Mouse (Mus musculus): Measurements from ENCODE around the gene Ano6.
"Not testable (repeated sequence)": the region's sequence is repeated elsewhere in the genome, so short reads cannot be mapped to it uniquely, and the experiment has no call there.

Gene Ano6

DNA sequence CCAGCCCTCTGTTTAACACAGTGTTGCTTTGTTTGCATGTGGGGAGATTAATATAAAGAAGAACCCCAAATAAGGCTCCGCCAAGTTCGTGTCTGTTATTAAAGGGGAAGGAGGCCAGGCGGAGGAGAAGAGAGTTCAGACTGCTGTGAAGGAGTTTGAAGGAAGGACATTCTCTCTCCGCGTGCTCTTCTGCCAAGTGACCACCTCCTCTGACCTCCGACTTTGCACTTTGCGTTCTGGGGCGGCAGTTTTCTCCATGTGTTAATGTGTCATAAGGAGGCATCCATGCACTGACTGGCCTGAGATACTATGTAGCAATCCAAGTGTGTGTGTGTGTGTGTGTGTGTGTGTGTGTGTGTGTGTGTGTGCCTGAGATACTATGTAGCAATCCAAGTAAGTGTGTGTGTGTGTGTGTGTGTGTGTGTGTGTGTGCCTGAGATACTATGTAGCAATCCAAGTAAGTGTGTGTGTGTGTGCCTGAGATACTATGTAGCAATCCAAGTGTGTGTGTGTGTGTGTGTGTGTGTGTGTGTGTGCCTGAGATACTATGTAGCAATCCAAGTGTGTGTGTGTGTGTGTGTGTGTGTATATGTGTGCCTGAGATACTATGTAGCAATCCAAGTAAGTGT is 37.5 kb downstream of the Ano6 start:
- DNase-seq, result not testable (repeated sequence)

DNA sequence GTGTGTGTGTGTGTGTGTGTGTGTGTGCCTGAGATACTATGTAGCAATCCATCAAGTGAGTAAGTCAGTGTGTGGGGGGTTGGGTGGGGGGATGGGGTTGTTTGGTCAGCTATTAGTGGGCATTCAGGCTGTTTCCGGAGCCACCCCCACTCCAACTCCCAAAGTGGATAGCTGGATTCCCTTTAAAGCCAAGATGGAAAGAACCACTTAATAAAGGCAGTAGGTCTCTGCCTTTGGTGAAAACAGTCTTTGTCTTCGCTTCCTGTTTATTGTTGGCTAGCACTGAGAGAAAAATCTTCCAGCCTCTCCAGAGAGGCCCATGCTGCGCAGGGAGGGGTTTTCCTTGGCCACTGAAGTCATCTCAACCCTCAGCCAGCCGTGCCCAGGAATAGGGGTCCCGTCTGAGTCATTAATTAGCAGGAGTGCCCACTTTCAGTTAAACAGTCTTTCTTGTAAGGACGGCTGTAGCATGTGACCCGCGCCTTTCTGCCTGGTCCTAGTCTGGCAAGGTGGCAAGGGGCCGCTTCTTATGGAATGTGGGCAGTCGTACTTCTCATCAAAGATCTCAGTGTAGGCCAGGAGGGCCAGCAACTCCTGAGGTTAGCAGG is 38.1 kb downstream of the Ano6 start:
- DNase-seq, result no peak

DNA sequence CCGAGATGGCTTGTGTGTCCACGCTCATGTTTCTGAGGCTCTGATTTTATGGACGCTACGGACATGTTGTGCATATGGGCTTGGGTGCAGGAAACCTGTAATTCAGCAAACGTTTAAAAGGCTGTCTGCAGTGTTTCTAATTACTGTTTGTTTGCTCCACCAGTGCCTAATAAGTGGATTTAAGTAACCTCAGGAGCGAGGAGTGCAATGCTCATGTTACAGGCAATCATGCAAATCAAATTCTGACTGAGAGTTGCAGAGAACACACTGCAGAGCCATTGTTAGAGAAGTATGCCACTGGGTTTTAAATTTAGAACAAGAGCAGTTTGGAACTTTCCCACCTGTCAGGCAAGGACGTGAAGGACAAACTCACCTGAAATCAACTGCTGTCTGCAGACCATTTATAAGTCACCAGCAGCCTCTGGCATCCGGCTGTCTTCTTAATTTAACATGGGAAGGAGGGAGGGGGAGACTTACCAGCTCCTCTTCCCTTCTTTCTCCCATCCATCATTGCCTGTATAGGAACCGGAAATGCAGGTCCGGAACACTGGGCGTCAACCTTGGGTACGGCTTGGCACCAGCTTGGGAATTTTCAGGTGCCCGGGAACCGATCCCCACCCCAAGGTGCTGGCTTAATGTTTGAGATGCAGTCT is 39.0 kb downstream of the Ano6 start:
- no peak for DNase-seq

DNA sequence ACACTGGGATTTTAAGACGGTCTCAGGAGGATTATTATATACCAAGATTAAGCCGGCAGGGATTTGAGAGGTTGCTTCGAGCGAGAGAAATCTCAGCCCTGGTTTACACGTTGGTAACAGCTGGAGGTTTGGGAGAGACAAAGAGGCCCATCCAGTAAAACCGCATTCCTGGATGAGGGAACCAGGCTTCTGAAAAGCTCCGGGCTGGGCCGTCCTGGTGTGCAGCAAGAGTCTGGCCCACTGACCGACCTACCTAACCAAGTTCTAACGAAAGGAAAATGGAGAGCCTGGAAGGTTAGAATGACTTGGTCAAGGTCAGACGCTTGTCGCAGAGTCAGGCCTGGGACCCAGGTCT is 39.5 kb downstream of the Ano6 start:
- DNase-seq, result no peak

DNA sequence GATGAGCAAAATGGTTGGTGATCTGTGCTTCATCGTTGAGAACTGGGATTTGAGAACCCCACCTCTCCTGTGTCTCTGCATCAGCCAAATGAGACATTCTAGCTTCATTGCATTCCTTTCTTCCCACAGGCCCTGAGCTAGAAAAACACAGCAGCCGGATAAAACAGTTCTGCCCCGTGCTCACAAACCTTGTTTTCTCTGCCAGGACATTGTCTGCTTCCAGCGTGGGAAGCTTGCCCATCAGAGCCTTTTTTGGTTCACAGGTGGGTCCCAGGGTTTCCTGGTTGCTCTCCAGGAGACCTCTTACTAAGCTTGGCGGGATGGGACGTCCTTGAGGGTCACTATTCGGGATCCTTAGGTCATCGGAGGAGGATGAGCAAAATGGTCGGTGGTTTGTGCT is 42.6 kb downstream of the Ano6 start:
- DNase-seq, result no peak

DNA sequence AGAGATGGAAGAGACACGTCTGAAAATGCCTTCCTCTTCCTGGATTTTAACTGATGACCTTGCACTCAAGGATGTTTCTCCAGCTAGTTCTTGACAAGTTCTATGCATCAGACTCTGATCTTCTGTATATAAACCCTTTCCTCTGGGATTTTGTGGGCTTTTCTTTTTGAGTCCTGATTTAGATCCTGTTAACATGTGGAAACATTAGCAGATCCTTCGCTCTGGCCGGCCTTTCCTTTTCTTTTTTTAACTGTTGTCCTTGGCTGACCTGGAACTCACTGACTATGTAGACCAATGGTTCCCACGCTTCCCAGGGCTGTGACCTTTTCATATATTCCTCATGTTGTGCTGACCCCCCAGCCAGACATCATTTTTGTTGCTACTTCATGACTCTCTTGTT is 45.4 kb downstream of the Ano6 start:
- DNase-seq, result no peak

DNA sequence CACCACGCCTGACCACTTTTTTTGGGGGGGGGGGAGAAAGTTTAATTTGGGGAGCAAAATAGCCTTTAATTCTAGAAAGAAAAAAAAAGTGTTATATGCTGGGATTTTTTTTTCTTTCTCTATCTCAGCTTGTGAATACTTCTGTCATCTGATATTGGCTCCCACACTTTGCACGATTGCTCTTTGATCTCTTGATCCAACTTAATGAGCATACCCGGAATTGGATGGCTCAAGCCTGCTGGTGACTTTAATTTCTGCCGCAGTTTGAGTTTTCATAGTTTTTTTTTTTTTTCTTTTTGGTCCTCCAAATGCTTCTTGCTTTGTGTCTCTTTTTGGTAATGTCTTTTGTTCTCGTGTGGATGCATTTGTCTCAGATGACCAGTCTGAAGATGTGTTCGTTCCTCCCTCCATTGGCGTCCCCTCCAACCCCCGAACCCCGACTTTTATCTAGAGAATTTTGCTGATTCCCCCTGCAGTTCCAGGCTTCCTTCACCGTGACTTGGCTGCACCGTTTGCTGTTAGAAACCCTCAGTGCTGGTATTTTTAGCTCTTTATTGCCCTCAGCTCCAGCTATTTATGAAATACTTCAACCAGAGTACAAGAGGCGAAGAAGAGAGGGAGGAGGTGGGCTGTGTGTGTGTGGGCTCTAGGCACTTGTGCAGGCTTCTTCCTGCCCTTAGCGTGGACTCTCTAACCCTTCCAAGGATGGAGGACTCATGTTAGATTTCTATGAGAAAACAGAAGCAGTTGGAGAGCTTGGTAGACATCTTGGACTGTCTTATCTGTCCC is 46.2 kb downstream of the Ano6 start:
- no peak for DNase-seq

DNA sequence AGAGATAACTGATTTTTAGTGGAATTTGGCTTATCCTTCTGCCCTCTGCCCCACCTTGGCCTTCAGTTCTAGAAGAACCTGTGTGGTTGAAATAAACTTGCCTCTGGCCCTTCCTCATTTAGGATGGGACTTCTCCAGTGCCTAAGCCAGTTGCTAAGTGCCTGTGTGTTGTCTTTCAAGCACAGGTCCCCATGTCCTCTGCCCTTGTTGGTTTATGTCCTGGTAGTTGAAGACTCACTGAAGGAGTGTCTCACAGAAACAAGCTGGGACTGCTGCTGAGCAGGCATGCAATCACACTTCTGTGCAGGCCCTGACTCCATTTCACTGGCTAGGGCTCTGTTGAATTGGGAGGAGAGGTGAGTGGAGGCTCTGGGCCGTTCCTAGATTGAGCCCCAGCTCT is 46.9 kb downstream of the Ano6 start:
- no peak for DNase-seq

DNA sequence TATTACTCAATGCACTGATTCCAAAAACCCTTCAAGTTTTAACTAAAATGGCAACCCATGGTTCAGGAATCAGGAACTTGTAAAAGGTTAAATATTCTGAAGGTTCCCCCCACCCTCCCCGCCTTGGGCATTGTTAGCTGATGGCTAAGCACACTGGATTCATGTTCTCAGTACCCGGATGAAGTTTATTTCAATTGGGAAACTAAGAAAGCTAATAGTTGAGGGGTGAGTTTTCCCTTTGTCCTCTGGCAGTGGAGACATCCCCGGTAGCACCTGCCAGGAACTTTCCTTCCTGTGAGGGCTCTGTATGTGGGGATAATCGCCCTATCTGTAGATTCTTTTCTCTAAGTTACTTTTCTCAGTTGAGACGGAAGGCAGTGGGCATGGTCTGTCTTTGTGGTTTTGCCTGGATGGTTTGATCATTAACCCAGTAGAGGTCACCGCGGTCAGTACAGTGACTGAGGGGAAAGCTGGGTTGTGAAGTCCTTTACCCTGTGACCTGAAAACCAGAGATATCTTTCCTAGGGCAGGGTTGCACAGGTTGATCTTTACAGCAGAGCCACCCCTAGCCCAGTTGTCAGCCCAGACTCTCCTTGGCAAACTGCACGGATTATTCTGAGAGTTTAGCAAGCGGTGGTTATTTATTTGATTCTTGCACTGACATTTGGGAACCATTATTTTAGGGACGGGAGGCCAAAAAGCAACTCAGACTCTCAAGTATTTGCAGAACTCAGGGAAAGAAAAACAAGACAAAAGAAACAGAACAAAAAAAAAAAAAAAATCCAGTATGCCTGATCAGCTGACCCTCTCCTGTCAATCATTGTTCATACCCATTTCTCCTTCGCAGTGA is 47.8 kb downstream of the Ano6 start:
- no peak for DNase-seq

DNA sequence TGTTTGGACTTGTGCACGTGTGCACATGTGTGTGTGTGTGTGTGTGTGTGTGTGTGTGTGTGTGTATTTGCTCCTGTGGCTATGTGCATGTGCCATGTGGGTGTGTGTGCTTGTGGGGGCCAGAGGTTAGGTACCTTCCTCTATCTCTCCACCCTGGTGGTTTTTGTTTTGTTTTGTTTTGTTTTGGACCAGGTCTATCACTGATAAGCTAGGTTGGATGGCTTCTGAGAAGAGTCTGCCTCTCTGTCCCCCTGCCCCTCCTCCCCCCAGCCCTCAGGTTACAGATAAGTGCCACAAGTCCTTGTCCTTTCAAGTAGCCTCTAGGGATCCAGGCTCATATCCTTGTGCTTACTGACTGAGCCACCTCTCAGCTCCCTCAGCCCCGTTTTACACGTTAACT is 49.1 kb downstream of the Ano6 start:
- no peak for DNase-seq

DNA sequence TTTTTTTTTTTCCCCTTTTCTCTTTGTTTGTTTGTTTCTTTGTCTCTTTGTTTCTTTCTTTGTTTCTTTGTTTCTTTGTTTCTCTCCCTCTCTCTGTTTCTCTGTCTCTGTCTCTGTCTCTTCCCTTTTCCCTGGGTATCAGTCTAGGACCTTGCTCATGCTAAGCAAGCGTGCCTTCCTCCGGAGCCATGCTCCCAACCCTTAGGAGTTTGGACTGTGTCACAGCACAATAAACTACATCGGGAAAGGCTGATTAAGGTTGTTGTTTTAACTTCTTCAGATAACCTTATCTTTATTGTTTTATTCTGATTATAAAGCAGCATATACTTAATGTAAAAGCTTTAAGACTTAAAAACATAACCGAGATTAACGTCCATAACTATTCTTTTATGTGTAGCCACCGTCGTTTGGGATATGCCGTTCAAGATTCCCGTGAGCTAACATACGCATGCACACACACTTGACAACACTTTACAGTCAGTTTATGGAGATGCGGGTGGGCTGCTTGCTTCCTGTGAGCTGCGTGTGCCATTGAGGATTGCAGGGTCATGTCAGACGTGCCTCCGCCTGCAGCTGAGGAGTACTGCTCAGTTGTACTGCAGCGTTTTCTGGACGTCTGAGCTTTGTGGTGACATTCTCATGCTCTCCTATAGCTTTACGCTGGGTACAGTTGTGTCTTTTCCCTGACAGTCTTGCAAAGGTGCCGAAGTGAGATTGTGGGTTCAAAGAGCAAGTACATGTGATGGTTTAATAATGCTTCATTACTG is 52.7 kb downstream of the Ano6 start:
- DNase-seq, result no peak

DNA sequence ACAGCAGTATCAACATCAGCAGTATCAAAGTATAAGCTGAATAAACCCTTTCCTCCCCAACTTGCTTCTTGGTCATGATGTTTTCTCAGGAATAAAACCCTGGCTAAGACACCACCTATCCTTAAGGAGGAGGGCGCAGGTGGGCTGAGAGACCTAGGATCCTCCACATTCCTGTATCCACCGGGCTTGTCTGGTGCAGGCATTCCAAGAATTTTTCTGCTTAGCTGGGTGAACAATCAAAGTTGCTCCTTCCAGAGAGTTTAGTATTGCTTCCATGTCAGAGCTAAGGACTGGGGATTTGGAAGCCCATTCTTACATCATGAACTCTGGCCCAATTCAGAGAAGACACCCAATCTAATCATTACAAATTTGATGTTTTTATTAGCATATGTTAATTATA is 53.8 kb downstream of the Ano6 start:
- DNase-seq, result no peak

DNA sequence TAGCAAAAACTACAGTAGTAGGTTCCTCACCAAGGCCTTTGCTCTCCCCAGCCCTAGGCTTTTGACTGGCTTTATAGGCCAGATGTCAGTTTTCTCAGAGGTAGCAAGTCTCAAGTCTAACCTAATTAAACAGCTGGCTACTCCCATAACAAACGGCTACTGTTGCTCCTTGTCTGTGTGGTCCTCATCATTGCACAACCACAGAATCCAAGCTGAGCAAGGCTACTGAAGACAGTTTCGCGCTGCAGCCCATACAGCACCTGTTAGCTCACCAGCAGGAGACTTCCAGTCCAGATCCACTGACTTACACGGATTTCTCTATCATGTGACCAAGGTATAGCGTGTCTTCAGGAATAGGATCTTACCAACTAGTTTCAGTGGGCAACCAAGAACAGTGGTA is 55.5 kb downstream of the Ano6 start:
- DNase-seq, result no peak

DNA sequence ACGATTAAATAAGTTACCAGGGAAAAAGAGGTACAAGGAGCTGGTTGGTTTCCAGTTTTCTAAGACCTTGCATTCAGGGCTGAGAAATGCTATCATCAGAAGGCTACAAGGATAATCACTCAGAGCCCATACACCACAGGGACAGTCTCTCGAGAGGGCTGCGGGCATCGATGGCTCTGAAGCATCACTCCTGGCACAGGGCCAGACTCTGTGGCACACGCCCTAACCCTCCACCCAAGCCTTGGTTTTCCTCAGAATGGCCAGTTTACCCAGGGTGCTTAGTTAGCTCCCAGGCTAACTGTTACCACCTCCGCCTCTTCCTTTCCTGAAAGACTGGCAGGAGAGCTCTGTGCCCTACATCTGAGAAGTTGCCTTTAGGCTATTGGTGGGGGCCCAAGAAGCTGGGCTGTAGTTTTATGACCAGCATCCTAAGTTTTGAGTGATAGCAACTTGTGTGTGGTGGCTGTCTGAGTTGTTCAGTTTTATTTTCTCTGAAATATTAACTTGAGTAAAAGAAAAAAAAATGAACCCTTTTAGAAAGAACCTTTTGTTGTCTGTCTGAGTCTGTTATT is 57.9 kb downstream of the Ano6 start:
- DNase-seq, result no peak

DNA sequence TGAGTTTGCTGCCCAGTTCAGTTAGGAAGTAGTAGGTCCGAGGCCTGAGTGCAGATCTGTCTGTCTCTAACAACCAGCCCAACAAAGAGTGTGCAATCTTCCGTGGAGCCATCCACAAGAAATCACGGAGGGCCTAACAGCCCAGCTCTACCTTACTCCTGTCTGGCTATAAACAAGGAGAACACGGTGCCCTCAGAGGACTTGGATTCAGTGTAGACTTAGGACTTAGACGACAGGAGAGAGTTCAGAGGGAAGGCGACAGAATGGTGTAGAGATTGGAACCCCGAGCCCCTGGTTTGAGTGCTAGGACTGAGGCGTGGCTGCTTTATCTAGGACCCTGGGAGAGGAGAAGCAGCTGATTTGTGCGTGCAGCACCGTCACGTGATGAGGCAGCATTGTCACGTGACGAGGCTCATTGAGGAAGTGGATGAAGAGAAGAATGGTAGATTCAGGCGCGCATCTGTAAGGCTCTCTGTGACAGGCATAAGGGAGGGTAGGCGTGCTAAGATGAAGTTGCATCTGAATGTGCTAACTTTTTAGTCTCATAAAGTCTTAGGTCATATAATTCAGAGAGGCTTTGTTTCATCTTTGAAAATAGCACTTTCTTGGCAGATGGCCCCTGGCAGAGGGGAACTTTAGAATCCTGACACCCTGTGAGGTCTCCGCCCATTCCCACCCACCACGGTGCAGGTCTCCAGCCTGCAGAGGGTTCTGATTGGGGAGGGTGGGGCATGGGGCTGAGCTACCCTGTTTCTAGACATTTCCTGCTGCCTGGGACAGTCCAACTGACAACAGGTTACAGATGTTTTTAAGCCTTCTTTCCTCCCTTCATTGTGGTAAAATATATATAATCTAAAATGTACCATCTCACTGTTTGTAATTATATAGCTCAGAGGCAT is 59.1 kb downstream of the Ano6 start:
- DNase-seq, result no peak

DNA sequence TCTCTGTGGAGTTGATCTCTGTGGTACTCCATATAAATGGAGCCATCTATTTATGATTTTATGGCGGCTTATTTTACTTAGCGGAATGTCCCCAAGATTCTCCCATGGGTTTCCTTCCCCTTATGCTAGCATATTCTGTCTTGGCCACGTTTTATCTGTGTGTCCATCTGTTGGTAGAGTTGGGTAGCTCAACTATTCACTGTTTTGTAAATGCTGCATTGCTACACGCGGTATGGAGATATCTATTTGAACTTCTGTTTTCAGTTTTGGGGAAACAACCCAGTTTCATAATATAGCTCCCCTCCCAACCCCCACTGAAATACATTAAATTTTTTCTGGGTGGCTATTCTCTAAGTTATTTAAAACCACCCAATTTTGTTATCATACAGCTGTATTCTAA is 59.9 kb downstream of the Ano6 start:
- DNase-seq, result no peak

DNA sequence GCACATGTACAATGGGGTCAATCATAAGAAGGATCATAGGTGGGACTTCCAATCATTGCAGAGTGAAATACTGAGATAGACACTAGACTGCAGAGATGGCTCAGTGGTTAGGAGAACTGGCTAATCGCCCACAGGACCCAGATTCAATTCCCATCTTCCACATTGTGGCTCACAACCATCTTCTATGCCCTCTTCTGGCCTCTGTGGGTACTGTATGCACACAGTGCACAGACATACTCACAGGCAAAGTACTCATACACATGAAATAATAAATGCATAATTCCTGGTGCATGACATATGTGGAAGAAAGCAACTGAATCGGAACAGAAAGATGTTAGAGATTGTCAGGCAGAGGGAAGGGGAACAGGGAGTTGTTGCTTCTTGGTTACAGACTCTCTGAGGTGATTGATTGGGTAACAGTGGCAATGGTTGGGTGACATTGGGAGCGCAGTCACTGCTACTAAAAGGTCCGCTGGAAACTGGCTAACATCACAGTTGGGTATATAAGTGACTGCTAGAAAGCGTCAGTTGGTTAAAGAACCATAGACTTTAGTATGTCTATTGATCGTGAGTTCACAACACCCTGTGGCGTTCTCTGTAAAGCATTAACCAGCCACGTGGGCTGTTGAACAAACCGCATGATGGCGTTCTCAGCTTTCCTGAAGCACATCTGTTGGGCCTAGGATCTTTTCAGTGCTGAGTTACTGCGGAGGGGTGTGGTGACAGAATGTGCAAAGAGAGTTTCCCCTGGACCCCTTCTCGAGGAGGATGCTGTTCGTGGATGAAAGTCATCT is 64.6 kb downstream of the Ano6 start:
- no peak for DNase-seq

DNA sequence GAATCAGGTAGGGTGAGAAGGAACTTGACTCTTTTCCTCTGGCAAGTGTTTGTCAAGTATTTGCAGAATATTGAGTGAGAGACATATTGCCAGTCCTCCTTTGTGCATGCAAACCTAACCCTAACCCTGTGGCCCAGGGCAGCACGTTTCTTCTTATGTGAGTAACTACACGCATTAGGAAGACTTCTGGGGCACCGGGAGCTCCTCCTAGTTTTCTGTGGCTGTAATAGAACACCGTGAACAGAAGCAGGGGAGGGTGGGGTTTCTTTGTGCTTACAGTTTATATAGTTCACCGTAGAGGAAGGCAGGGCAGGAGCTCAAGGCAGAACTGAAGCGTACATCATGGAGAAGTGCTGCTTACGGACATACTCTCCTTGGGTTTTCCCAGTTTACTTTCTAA is 65.3 kb downstream of the Ano6 start:
- no peak for DNase-seq

DNA sequence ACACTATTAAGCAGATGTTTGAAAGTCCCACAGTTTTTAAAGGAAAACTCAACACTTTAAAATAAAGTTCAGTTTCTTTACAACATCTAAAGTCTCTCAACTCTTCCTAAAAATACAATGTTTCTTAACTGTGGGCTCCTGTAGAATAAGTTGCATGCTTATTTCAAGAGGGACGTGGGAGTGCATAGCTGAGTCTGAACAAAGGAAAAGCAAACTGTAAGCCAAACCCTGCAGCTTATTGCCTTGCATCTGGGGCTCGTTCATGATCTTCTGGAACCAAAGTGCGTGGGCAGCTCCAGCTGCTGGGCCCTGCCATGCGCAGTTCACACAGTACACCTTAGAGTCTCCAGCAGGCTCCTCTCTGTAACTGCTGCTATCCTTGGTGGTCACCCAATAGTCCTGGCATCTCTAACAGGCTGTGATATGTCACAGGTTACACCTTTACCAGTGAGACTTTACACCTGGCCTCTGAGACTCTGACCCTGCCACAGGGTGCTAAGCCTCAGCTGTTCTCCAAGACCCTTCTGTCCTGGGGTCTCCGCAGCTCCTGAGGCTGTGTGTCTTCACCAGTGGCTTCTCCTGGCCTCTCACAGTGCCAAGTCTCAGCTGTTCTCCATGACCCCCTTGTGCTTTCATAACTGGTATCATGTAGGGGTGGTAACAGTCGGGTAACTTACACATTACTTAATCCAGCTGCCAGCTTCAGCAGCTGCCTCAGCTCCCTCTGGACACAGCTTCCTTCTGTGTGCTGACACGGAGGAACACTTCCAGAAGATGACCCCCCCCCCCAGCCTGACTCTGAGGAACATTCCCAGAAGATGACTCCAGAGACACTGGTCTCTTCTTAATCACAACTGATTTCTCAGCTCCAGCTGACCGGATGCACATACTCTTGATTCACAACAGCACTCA is 66.3 kb downstream of the Ano6 start:
- no peak for DNase-seq
